ENCODE assay signal across 7 mouse cellular contexts in the genomic region with DNA sequence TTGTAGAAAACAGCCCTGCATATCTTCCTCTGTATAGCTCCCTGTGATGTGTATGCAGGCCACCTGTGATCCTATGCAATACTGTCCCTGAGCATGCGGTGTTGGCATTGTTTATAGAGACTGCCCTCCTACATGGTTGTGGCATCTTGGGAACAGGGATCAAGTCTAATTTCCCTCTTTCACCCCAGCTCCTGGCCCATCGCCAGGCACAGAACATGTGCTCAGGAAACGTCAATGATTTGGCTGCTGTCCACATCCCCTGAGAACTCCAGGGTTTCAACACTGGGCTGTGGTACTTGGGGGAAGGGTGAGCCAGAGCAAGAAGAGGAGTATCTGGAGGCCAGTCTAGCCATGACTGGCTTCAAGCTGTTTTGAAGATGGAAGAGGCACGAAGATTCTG.
DNase-seq lines count a peak whose midpoint lies in the region; ATAC-seq lines count a peak whose summit lies in the region.

No protein-coding gene starts in this region.

- H3K4me2 ChIP-seq in hindbrain, embryonic 15.5 days, result peak overlapping the region; percentile 66; the same call in 1 of the 2 replicates

- no peak overlapping the region for H3K9ac ChIP-seq in hindbrain, embryonic 15.5 days

- no peaks in the 10 kb centered on the region for H3K36me3 ChIP-seq in hindbrain, embryonic 15.5 days

- peak; percentile 42 for DNase-seq in right cerebral cortex, postnatal 14 days
- DNase-seq in right cerebral cortex, adult 18-20 months, result no peak
- peak; percentile 37 for DNase-seq in lung, postnatal 14 days
- DNase-seq in thymus, postnatal 10 days (ENCODE audit: low spot score in 2 of 2), result no peak
- DNase-seq in cerebellum, adult 11 months, result no peak

- H3K27ac ChIP-seq in hindbrain, embryonic 15.5 days (replicated peaks), result peak overlapping the region; percentile 75

- H3K9me3 ChIP-seq in hindbrain, embryonic 15.5 days, result no peaks in the 10 kb centered on the region

- H3K27me3 ChIP-seq in hindbrain, embryonic 15.5 days, result peaks cover 27% of the 10 kb centered on the region

- 13% methylated on average over 4 of the region's 4 CpGs for WGBS in hindbrain, embryonic 15.5 days

- peaks cover 36% of the 10 kb centered on the region for H3K4me1 ChIP-seq in hindbrain, embryonic 15.5 days (replicated peaks)

- 0 out of 2 replicates have a peak, but pooled peaks have one; percentile 39 for ATAC-seq in common myeloid progenitor, adult 5-6 weeks (replicated peaks; ENCODE audit: low read depth, poor library complexity, severe bottlenecking)
- ATAC-seq in hindbrain, embryonic 15.5 days (ENCODE audit: low FRiP score, low read depth), result peak; percentile 72

- no peak overlapping the region for H3K4me3 ChIP-seq in hindbrain, embryonic 15.5 days

Comparison
In these comparisons a context has a peak if more than half of its experiments do, and no peak if none do; other contexts are left out.
1. DNase-seq: peak in right cerebral cortex, postnatal 14 days (single experiment) and lung, postnatal 14 days (single experiment); none in right cerebral cortex, adult 18-20 months (single experiment), thymus, postnatal 10 days (0 of 2) and cerebellum, adult 11 months (single experiment).